Mouse (Mus musculus): Measurements from ENCODE around the gene Olfr874.
"Not testable (repeated sequence)": the region's sequence is repeated elsewhere in the genome, so short reads cannot be mapped to it uniquely, and the experiment has no call there.

The Olfr874 gene

GRCm38 (mm10) chr9:37744806-37745205 is at the start of gene Olfr874:
Gene Olfr874, plus strand, starts transcription at chr9:37745106.
- no peak for DNase-seq (ENCODE audit: extremely low spot score, low read depth, low spot score)

GRCm38 (mm10) chr9:37716150-37716549 is 28.8 kb upstream of the Olfr874 start, which contains the start of gene Olfr160:
Gene Olfr160, minus strand, starts transcription at chr9:37716250.
- no peak for DNase-seq (ENCODE audit: extremely low spot score, low read depth, low spot score)

- DNase-seq (ENCODE audit: extremely low spot score, low read depth, low spot score) = no peak
Observed at GRCm38 (mm10) chr9:37734310-37734709, 10.6 kb upstream of the Olfr874 start.

DNA sequence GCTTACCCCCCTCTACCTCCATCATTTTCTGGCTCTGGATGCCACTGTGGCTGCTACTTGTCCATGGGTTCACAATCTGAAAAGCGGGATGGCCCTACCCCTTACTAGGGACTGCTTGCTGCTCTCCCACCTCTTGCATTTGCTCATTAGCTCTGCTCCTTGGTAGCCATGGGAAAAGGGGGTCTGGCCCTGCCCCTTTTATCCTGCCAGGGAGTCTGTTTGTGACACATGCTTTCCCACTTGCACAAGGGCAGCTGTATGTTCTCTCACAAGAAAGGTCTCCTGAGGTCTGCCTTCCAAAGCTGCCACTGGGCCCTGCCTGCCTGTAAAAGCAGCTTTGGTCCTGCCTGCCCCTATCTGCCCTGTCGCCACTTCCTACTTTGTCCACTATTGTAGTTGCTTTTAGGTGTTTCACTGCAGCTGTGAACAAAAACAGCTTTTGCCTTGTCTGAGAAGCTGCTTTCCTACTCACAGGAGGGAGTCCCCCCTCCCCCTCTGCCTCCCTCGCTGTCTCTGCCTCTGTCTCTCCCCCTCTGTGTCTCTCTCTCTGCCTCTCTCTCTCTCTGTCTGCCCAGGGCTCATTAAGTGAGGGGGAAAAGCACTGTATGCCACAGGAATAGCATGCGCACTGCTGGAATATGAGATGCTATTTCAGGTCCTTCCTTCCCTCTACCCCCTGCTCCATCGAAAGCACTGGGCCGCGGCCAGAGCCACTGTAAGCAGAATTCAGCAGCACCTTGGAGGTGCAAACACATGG is 5.6 kb downstream of the Olfr874 start:
- DNase-seq (ENCODE audit: extremely low spot score, low read depth, low spot score) = no peak

DNA sequence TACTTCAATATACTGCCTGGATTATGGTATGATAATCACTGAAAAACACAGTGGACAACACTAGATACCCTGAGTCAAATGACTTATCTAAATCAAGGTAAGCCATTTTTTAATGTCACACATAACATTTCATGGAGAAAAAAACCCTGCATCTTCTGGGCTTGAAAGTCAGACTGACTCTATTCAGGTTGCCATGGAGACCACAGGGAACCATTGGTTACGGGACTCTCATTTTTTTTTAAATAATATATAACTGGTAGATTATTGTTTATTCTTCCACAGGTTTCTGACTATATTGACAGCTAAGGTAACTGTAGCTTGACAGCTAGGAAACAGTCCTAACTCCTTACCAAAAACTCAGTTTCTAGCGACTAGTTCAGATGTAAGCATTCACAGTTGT is 6.6 kb downstream of the Olfr874 start:
- no peak for DNase-seq (ENCODE audit: extremely low spot score, low read depth, low spot score)

- no peak for DNase-seq (ENCODE audit: extremely low spot score, low read depth, low spot score)
Observed at GRCm38 (mm10) chr9:37752006-37752405, 7.1 kb downstream of the Olfr874 start.

DNA sequence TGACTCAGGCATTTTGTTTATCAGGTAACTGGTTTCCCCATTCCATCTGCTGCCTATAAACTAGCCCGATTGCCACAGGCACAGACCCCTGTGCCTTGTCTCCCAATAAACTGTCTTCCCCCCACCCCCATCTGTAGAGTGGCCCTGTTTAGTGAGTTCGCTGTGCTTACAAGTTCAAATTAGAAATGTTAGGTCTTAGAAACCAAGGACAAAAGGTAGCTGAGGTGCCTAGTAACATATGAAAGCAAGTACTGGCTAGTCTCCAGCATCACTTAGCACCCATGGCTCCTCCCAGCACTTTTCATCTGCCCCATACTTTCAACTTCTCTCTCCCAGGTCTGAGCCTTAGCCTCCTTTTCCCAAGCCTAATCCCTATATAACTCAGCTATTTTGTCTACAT is 16.8 kb downstream of the Olfr874 start:
- no peak for DNase-seq (ENCODE audit: extremely low spot score, low read depth, low spot score)

DNA sequence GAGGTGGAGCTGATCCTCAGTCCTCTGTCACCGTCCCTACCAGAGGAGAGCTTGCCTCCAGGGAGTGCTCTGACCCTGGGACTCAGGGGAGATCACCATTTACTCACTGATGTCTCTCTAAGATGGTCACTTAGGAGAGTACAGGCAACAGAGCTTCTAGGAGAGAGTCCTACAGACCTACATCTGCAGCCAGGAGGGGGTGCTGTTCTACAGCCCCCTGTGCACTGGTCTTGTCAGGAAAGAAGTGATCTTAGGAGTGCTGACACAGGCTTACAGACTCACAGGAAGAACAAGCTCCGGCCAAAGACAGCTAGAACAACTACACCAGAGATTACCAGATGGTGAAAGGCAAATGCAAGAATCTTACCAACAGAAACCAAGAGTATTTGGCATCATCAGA is 17.6 kb downstream of the Olfr874 start:
- no peak for DNase-seq (ENCODE audit: extremely low spot score, low read depth, low spot score)

GRCm38 (mm10) chr9:37770661-37771060 is 25.8 kb downstream of the Olfr874 start:
- DNase-seq (ENCODE audit: extremely low spot score, low read depth, low spot score) = no peak

DNA sequence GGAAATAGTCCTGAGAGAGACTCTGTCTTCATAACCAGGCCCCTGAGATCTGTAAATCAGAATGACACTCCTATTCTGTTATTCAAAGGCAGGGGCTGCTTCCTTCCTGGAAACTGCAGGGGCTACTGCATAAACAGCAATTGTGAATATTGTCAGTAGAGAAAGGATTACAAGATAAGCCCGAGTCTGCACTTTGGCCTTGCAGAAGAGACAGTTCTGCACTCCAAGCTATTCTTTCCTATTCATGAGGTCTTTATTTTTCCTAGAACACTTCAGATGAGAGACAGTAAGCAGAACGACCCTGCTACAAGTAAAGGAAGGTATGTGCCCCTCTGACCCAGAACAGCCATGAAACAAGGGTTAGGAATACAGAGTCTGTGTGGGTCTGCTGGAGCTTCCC is 26.9 kb downstream of the Olfr874 start, which contains the start of gene Olfr875:
TSS of gene Olfr875 (plus strand) at position 99 of the 400 bp plus-strand sequence.
- DNase-seq (ENCODE audit: extremely low spot score, low read depth, low spot score) = no peak

DNA sequence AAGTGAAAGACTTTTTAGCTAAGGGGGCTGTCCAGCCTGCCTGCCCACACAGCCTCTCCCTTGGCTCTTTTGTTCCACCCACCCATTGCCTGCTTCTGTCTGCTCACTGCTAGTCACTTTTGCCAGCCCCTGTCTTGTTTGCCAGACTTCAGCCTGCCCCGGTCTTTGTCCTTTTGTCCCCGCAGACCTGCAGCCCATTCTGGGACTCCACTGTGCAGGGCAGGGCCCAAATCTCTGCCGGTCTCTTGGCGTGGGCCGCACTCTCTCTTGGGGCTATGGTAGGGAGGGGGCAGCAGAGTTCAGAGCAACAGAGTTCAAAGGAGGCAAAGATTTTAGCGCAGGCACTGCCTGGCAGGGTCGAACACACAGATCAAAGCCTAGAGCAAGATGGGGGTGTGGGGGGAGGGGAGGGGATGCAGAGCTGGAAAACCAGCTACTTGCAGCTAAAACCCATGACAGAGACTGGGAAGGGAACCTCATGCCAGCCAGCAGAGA is 37.9 kb downstream of the Olfr874 start:
- DNase-seq (ENCODE audit: extremely low spot score, low read depth, low spot score) = peak; percentile 14

DNA sequence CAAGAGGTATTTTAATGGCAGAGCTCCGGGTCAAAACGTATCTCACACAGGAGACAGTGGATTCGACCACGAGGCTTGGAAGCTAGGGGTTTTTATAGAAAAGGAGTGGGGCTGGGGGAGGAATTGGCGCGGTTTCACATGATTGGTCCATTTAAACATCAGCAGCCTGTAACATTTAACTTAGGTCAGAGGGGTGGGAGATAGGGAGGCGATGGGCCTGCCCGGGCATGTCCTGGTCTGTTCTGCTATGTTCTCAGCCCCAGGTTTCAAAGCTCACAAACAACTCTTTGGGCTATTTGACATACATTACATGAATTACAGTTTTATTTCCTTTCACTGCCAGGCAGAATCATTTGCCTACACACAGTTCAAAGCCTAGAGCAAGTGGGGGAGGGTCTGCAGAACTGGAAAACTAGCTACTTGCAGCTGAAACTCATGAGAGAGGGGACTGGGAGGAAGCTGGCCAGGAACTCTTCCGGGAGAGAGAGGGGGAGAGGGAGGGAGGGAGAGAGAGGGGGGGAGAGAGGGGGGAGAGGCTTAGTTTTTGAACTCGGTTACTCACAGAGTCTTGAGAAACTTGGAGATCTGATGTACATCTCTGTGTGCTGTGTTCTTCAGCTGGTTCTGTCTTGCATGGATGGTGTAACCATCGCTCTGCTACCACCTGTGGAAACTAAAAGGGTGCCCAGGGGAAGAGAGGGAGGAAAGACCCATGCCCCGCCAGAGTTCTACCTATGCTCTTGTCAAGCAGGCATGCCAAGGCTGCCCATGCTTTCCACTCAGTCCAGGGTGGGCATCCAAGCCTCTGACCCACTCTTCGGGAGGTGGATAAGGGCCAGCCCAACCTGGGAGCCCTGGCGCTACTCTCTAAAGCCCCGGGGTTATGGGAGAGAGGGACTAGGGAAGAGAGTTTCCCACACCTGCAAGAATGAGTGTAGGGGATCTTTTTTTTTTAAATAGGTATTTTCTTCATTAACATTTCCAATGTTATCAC is 38.8 kb downstream of the Olfr874 start:
- DNase-seq (ENCODE audit: extremely low spot score, low read depth, low spot score) = not testable (repeated sequence)

DNA sequence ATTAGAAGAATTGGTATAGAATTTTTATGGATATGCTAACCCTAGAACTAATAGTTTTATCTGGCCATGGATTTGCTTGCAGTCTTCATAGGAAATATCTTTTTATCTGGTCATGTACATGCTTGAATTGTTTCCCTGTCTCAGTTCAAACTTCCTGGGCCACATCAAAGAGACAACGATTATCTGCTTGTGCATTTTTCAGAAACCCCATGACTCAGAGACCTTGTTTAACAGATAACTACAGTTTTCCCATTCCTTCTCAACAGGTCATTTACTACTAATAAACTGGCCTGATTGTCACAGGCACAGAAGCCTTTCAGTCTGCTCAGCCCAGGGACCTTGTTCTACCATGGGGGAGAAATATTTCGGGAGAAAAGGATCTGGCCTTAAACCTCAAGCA is 41.5 kb downstream of the Olfr874 start:
- DNase-seq (ENCODE audit: extremely low spot score, low read depth, low spot score) = no peak

All from hindlimb bud, embryonic 11.5 days (tissue).